Mouse (Mus musculus) CH12F3 (cell line): ENCODE measurements around the gene Fntb.

ENCODE experiments used
- in situ Hi-C: fragments of 300-500 bp; cut with MboI; formaldehyde crosslinking; loops from 2 replicates; pipeline ENCODE4 v1.14.3; 2020; ENCODE audit warnings: low sequenced_read_pairs

Fntb gene

GRCm38 (mm10) chr12:76916163-76916562, 150.8 kb downstream of the Fntb start:
- in situ Hi-C loops = no loop called here

GRCm38 (mm10) chr12:76918113-76918512, 152.7 kb downstream of the Fntb start:
- in situ Hi-C loops = no loop called here

- in situ Hi-C loops = no loop called here
Observed at GRCm38 (mm10) chr12:76918855-76919254, 153.5 kb downstream of the Fntb start.

- in situ Hi-C loops = no loop called here
Observed at GRCm38 (mm10) chr12:76920398-76920797, 155.0 kb downstream of the Fntb start.

GRCm38 (mm10) chr12:76920990-76921389, 155.6 kb downstream of the Fntb start:
- in situ Hi-C loops = no loop called here

GRCm38 (mm10) chr12:76923118-76923517, 157.7 kb downstream of the Fntb start:
- in situ Hi-C loops = no loop called here

- in situ Hi-C loops = no loop called here
Observed at GRCm38 (mm10) chr12:76924904-76925604, 159.7 kb downstream of the Fntb start.

- in situ Hi-C loops = no loop called here
Observed at GRCm38 (mm10) chr12:76926338-76926945, 161.1 kb downstream of the Fntb start.

- in situ Hi-C loops = no loop called here
Observed at GRCm38 (mm10) chr12:76927012-76927411, 161.6 kb downstream of the Fntb start.

- in situ Hi-C loops = no loop called here
Observed at GRCm38 (mm10) chr12:76927539-76927938, 162.2 kb downstream of the Fntb start.

- in situ Hi-C loops = no loop called here
Observed at GRCm38 (mm10) chr12:76930177-76930576, 164.8 kb downstream of the Fntb start.

- in situ Hi-C loops = no loop called here
Observed at GRCm38 (mm10) chr12:76931739-76932687, 166.6 kb downstream of the Fntb start.

GRCm38 (mm10) chr12:76932688-76933060, 167.3 kb downstream of the Fntb start:
- in situ Hi-C loops = no loop called here

- in situ Hi-C loops = no loop called here
Observed at GRCm38 (mm10) chr12:76934438-76934837, 169.0 kb downstream of the Fntb start.

GRCm38 (mm10) chr12:76936211-76936610, 170.8 kb downstream of the Fntb start:
- in situ Hi-C loops = no loop called here

GRCm38 (mm10) chr12:76938013-76938412, 172.6 kb downstream of the Fntb start:
- in situ Hi-C loops = no loop called here

- in situ Hi-C loops = no loop called here
Observed at GRCm38 (mm10) chr12:76941524-76941923, 176.1 kb downstream of the Fntb start.

GRCm38 (mm10) chr12:76942476-76942875, 177.1 kb downstream of the Fntb start:
- in situ Hi-C loops = no loop called here

- in situ Hi-C loops = no loop called here
Observed at GRCm38 (mm10) chr12:76943046-76943445, 177.7 kb downstream of the Fntb start.

GRCm38 (mm10) chr12:76943466-76943865, 178.1 kb downstream of the Fntb start:
- in situ Hi-C loops = no loop called here

- in situ Hi-C loops = no loop called here
Observed at GRCm38 (mm10) chr12:76947487-76947886, 182.1 kb downstream of the Fntb start.

- in situ Hi-C loops = no loop called here
Observed at GRCm38 (mm10) chr12:76948185-76948584, 182.8 kb downstream of the Fntb start.
